Mouse (Mus musculus): ENCODE measurements around the gene Mrs2. TPM values are rescaled to one million over a fixed set of nuclear protein-coding genes. Genes with fewer than 3 reads are reported as not detected.

Gene Mrs2
- polyA plus RNA-seq, 1 experiment from 2014 or later = 21.8 TPM

DNA sequence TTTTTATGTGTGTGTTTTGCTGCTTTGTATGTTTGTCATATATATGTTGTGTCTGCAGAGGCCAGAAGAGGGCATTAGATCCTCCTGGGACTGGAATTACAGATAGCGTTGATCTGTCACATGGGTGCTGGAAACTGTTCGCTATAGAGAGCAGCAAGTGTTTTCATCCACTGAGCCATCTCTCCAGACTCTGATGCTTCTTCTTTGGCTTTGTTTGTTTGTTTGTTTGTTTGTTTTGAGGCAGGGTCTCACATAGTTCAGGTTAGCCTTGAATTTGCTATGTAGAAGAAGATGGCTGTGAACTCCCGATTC lies 6.9 kb upstream of the Mrs2 start:
- no peak overlapping the region for H3K9ac ChIP-seq (ENCODE audit: low read depth, low read length)
- no peak overlapping the region for H3K4me2 ChIP-seq
- DNase-seq (ENCODE audit: low spot score) (no peak), ATAC-seq (replicated peaks; ENCODE audit: low FRiP score) (no peak)
- no peaks in the 10 kb centered on the region for H3K27me3 ChIP-seq (replicated peaks; ENCODE audit: control insufficient read depth, insufficient read depth, low read length)
- H3K27ac ChIP-seq (ENCODE audit: low read depth, low read length) = no peak overlapping the region; the same call in 1 of the 2 replicates
- no peaks in the 10 kb centered on the region for H3K4me1 ChIP-seq (replicated peaks; ENCODE audit: control insufficient read depth, insufficient read depth, low read length)
- no peaks in the 10 kb centered on the region for H3K9me3 ChIP-seq (ENCODE audit: control insufficient read depth, low read length)
- no peaks in the 10 kb centered on the region for H3K36me3 ChIP-seq (ENCODE audit: control insufficient read depth, insufficient read depth, low read length)
- WGBS = 76% methylated on average over 3 of the region's 3 CpGs
- no peak overlapping the region for H3K4me3 ChIP-seq (ENCODE audit: low read depth, low read length)

DNA sequence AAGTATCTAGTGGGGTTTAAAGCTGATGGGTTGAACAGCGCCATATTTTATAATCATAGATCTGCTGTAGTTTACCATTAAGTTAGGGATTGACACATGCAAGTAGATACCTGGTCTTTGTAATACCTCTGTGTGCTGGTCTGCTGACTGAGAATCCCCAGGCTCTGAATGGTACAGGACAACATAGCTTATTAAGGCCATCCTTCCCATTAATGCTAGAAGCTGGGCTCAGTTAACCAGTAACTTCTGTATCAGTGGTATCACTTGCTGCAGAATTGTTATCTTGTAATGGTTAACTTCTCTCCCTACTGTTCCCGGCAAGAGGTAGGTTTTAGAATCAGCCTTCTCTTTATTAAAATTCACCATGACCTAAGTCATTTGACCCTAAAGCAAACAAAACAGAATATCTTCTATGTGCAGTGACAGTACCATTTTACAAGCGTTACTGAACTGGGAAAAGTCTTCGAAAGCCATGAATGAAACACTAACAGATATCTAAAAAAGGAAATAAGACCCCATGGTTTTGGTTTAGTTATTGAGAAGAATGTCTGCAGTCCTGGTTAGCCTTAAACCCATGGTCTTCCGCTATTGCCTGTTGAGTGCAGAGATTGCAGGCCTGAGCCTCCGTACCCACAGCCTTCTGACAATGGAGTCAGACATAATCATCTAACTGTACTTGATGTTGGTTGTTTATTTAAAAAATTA lies 6.4 kb upstream of the Mrs2 start:
- no peak overlapping the region; the same call in 1 of the 2 replicates for H3K27ac ChIP-seq (ENCODE audit: low read depth, low read length)
- H3K4me2 ChIP-seq = no peak overlapping the region
- H3K9ac ChIP-seq (ENCODE audit: low read depth, low read length) = no peak overlapping the region
- no peaks in the 10 kb centered on the region for H3K36me3 ChIP-seq (ENCODE audit: control insufficient read depth, insufficient read depth, low read length)
- no peaks in the 10 kb centered on the region for H3K27me3 ChIP-seq (replicated peaks; ENCODE audit: control insufficient read depth, insufficient read depth, low read length)
- no peaks in the 10 kb centered on the region for H3K9me3 ChIP-seq (ENCODE audit: control insufficient read depth, low read length)
- DNase-seq (ENCODE audit: low spot score) (no peak), ATAC-seq (replicated peaks; ENCODE audit: low FRiP score) (no peak)
- 83% methylated on average over 6 of the region's 6 CpGs for WGBS
- no peak overlapping the region for H3K4me3 ChIP-seq (ENCODE audit: low read depth, low read length)
- no peaks in the 10 kb centered on the region for H3K4me1 ChIP-seq (replicated peaks; ENCODE audit: control insufficient read depth, insufficient read depth, low read length)

DNA sequence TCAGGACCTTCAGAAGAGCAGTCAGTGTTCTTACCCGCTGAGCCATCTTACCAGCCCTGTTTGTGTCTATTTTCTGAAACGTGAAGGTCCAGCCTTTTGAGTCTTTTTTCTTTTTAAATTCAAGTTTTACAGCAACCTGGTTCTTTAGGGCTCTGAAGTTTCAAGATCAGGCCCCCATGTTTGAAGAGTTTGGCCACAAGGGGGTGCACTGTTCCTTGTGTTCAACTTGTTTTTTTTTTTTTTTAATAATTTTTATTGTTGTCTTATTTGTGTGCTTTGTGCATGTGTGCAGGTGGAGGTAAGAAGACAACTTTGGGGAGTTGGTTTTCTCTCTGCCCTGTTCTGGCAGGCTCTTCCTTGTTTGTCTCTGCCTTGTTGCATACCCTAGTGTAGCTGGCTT lies 4.5 kb upstream of the Mrs2 start:
- Histone ChIP-seq H3K4me3 (ENCODE audit: low read depth, low read length) (no peak overlapping the region), H3K9ac (ENCODE audit: low read depth, low read length) (no peak overlapping the region), H3K4me1 (replicated peaks; ENCODE audit: control insufficient read depth, insufficient read depth, low read length) (peaks cover 3% of the 10 kb centered on the region; the same call in 1 of the 2 replicates), H3K4me2 (no peak overlapping the region), H3K27me3 (replicated peaks; ENCODE audit: control insufficient read depth, insufficient read depth, low read length) (no peaks in the 10 kb centered on the region), H3K36me3 (ENCODE audit: control insufficient read depth, insufficient read depth, low read length) (no peaks in the 10 kb centered on the region), H3K27ac (ENCODE audit: low read depth, low read length) (no peak overlapping the region), H3K9me3 (ENCODE audit: control insufficient read depth, low read length) (no peaks in the 10 kb centered on the region)
- ATAC-seq (replicated peaks; ENCODE audit: low FRiP score) (no peak), DNase-seq (ENCODE audit: low spot score) (no peak)
- WGBS = 24% methylated on average over 2 of the region's 2 CpGs

DNA sequence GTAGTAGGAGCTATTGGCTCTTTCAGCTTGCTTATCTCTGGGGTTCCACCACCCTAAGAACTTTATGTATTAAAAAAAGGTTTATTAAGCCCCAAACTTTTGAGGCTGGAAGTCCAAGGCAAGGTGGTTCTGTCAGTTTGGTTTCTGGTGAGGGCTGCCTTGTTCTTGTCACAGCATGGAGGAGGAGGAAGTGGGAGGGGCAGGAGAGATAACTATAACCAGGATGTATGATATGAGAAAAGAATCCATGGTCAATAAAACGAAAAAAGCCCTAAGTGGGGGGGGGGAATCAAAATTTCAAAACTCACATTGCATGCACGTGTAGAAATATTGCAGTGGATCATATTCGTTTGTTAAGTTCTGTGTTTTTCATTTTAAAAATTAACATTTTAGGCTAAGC lies 3.0 kb upstream of the Mrs2 start:
- H3K9me3 ChIP-seq (ENCODE audit: control insufficient read depth, low read length) = no peaks in the 10 kb centered on the region
- WGBS = 56% methylated on average over 3 of the region's 3 CpGs
- H3K4me1 ChIP-seq (replicated peaks; ENCODE audit: control insufficient read depth, insufficient read depth, low read length) = peaks cover 12% of the 10 kb centered on the region; the same call in 1 of the 2 replicates
- H3K27ac ChIP-seq (ENCODE audit: low read depth, low read length) = no peak overlapping the region
- H3K4me2 ChIP-seq = no peak overlapping the region
- no peak overlapping the region for H3K9ac ChIP-seq (ENCODE audit: low read depth, low read length)
- no peak for ATAC-seq (replicated peaks; ENCODE audit: low FRiP score)
- no peaks in the 10 kb centered on the region for H3K27me3 ChIP-seq (replicated peaks; ENCODE audit: control insufficient read depth, insufficient read depth, low read length)
- no peaks in the 10 kb centered on the region for H3K36me3 ChIP-seq (ENCODE audit: control insufficient read depth, insufficient read depth, low read length)
- no peak for DNase-seq (ENCODE audit: low spot score)
- H3K4me3 ChIP-seq (ENCODE audit: low read depth, low read length) = no peak overlapping the region

DNA sequence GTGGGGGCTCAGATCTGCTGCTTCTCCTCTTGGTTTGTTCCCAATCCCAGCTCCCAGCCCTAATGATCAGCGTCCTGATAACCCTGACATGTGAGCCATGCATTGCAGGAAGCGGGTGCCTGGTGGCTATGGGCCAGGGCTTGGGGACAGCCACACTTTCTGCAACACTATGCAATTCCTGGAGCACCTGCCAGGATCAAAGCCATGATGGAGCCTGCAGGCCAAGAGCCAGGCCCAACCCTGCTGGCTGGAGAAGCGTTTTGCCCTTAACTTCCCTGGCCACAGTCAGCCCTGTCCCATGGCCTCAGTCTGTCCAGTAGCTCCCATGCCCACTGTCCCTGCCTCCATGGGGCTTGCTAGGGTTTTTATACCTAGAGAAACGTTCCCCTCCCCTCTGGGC lies 2.2 kb upstream of the Mrs2 start:
- 65% methylated on average over 4 of the region's 4 CpGs for WGBS
- no peaks in the 10 kb centered on the region for H3K27me3 ChIP-seq (replicated peaks; ENCODE audit: control insufficient read depth, insufficient read depth, low read length)

DNA sequence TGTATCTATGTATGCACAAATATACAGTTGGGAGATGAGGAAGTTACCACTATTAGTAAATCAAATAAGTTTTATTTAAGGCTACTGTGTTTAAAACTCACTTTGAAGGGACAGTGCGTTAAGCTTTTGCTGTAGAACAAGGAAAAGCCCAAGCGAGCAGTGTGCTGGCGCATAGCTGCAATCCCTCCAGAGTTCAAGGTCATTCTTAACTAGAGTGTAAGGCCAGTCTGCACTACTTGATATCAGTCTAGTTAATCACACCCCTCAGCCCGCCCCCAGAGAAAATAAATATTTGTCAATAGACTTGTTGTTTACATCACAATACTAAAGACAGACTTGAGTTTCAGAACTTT lies 337 bp upstream of the Mrs2 start:
- 48% methylated on average over 4 of the region's 4 CpGs for WGBS
- H3K4me3 ChIP-seq (ENCODE audit: low read depth, low read length) = peak overlapping the region; percentile 77
- H3K27me3 ChIP-seq (replicated peaks; ENCODE audit: control insufficient read depth, insufficient read depth, low read length) = no peaks in the 10 kb centered on the region
- DNase-seq (ENCODE audit: low spot score) = peak; percentile 48
- H3K36me3 ChIP-seq (ENCODE audit: control insufficient read depth, insufficient read depth, low read length) = no peaks in the 10 kb centered on the region
- peak overlapping the region; percentile 77 for H3K27ac ChIP-seq (ENCODE audit: low read depth, low read length)
- H3K9ac ChIP-seq (ENCODE audit: low read depth, low read length) = peak overlapping the region; percentile 81
- peak overlapping the region; percentile 89 for H3K4me2 ChIP-seq
- H3K4me1 ChIP-seq (replicated peaks; ENCODE audit: control insufficient read depth, insufficient read depth, low read length) = peaks cover 12% of the 10 kb centered on the region; the same call in 1 of the 2 replicates
- H3K9me3 ChIP-seq (ENCODE audit: control insufficient read depth, low read length) = no peaks in the 10 kb centered on the region
- ATAC-seq (replicated peaks; ENCODE audit: low FRiP score) = peak; percentile 46; the same call in 1 of the 2 replicates

More for the DNA sequence above, 2.2 kb upstream of the Mrs2 start:
- no peak for ATAC-seq (replicated peaks; ENCODE audit: low FRiP score)
- no peak overlapping the region for H3K27ac ChIP-seq (ENCODE audit: low read depth, low read length)
- no peak overlapping the region for H3K9ac ChIP-seq (ENCODE audit: low read depth, low read length)
- peaks cover 12% of the 10 kb centered on the region; the same call in 1 of the 2 replicates for H3K4me1 ChIP-seq (replicated peaks; ENCODE audit: control insufficient read depth, insufficient read depth, low read length)
- H3K36me3 ChIP-seq (ENCODE audit: control insufficient read depth, insufficient read depth, low read length) = no peaks in the 10 kb centered on the region
- no peaks in the 10 kb centered on the region for H3K9me3 ChIP-seq (ENCODE audit: control insufficient read depth, low read length)
- no peak overlapping the region for H3K4me2 ChIP-seq
- DNase-seq (ENCODE audit: low spot score) = no peak
- H3K4me3 ChIP-seq (ENCODE audit: low read depth, low read length) = no peak overlapping the region

DNA sequence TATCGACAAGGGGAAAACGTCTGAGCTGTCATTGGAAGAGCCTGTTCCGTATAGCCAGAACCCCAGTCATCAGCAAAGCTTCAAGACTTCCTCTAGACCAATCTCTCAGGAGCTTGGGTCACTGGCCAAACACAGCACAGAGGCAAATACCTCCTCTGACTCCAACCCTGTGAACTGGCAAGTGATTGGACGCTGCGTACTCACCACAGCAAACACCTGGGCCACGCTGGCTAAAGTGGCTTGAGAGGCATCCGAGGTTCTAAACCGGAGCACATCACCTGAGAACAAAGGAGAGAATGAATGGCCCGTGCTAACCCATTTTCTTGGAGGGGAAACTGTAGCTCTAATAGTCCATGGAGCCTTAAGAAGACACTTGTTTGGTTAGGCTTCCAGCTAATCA lies 1.9 kb downstream of the Mrs2 start:
- no peak for DNase-seq (ENCODE audit: low spot score)
- 88% methylated on average over 9 of the region's 9 CpGs for WGBS
- H3K9ac ChIP-seq (ENCODE audit: low read depth, low read length) = no peak overlapping the region

DNA sequence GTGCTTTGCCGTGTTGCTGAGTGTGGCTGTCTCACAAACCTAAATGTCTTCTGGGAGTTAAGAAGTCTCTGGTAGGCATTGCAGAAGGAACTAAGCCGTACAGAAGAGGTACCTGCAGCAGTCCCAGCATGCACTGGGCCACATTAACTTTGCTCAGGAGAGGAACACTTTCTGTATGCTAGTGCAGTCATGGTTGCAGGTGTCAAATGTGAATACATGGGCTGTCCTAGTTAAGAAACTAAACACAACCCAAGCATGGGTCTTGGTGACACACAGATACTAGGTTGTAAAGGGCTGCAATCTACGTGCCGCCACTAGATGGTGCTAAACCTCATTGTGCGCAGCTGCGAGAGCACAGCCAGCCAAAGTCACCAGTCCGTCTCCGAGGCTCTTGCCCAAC lies 13.1 kb downstream of the Mrs2 start:
- H3K36me3 ChIP-seq (ENCODE audit: control insufficient read depth, insufficient read depth, low read length) = peaks cover 12% of the 10 kb centered on the region
- H3K4me1 ChIP-seq (replicated peaks; ENCODE audit: control insufficient read depth, insufficient read depth, low read length) = no peaks in the 10 kb centered on the region
- H3K9ac ChIP-seq (ENCODE audit: low read depth, low read length) = no peak overlapping the region
- ATAC-seq (replicated peaks; ENCODE audit: low FRiP score) = no peak; the same call in 1 of the 2 replicates
- no peaks in the 10 kb centered on the region for H3K27me3 ChIP-seq (replicated peaks; ENCODE audit: control insufficient read depth, insufficient read depth, low read length)
- no peak for DNase-seq (ENCODE audit: low spot score)
- H3K27ac ChIP-seq (ENCODE audit: low read depth, low read length) = no peak overlapping the region
- H3K9me3 ChIP-seq (ENCODE audit: control insufficient read depth, low read length) = no peaks in the 10 kb centered on the region
- 69% methylated on average over 6 of the region's 8 CpGs for WGBS
- H3K4me2 ChIP-seq = no peak overlapping the region
- no peak overlapping the region for H3K4me3 ChIP-seq (ENCODE audit: low read depth, low read length)

More for the DNA sequence above, 1.9 kb downstream of the Mrs2 start:
- H3K36me3 ChIP-seq (ENCODE audit: control insufficient read depth, insufficient read depth, low read length) = no peaks in the 10 kb centered on the region
- no peaks in the 10 kb centered on the region for H3K27me3 ChIP-seq (replicated peaks; ENCODE audit: control insufficient read depth, insufficient read depth, low read length)
- peaks cover 12% of the 10 kb centered on the region; the same call in 1 of the 2 replicates for H3K4me1 ChIP-seq (replicated peaks; ENCODE audit: control insufficient read depth, insufficient read depth, low read length)
- no peak overlapping the region for H3K4me3 ChIP-seq (ENCODE audit: low read depth, low read length)
- no peak for ATAC-seq (replicated peaks; ENCODE audit: low FRiP score)
- H3K27ac ChIP-seq (ENCODE audit: low read depth, low read length) = no peak overlapping the region
- no peaks in the 10 kb centered on the region for H3K9me3 ChIP-seq (ENCODE audit: control insufficient read depth, low read length)
- H3K4me2 ChIP-seq = peak overlapping the region; percentile 89; the same call in 1 of the 2 replicates

DNA sequence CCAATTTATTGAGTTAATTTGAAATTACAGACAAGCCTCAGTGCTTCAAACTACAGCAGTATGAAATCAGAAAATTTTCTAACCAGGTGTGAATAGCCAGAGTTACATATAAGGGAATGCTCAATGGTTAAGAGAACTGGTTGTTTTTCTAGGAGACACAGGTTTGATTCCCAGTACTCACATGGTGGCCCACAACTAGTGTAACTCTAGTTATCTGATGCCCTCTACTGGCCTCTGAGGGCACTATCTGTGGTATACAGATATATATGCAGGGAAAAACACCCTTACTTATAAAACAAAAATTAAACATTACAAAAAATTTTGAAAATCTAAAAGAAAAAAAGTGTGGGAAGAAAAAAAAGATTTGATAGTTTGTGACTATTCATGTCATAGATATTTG lies 17.2 kb downstream of the Mrs2 start:
- Histone ChIP-seq H3K4me3 (ENCODE audit: low read depth, low read length) (no peak overlapping the region), H3K36me3 (ENCODE audit: control insufficient read depth, insufficient read depth, low read length) (peaks cover 22% of the 10 kb centered on the region), H3K4me1 (replicated peaks; ENCODE audit: control insufficient read depth, insufficient read depth, low read length) (0 out of 2 replicates have a peak, but pooled peaks cover 3% of the 10 kb centered on the region), H3K9ac (ENCODE audit: low read depth, low read length) (no peak overlapping the region), H3K27ac (ENCODE audit: low read depth, low read length) (no peak overlapping the region), H3K27me3 (replicated peaks; ENCODE audit: control insufficient read depth, insufficient read depth, low read length) (no peaks in the 10 kb centered on the region), H3K9me3 (ENCODE audit: control insufficient read depth, low read length) (no peaks in the 10 kb centered on the region), H3K4me2 (no peak overlapping the region)
- DNase-seq (ENCODE audit: low spot score) (no peak), ATAC-seq (replicated peaks; ENCODE audit: low FRiP score) (no peak)

Measured in liver, embryonic 11.5 days (tissue).